Mouse (Mus musculus) Patski (cell line): Measurements from ENCODE around the gene Hnf1a. TPM values are rescaled to one million over a fixed set of nuclear protein-coding genes. Genes with fewer than 3 reads are reported as not detected.

Source experiments
- ATAC-seq: fragments of 100-300 bp; one replicate; pipeline ENCODE4 v1.8.0; 2021
- CTCF ChIA-PET: fragments of 350-600 bp; sonication (Branson Sonifier 250); formaldehyde crosslinking; loops from one replicate; lab custom pipeline; 2022; ENCODE audit warnings: inconsistent platforms; lab: Charles Lee
- POLR2A ChIA-PET: fragments of 350-600 bp; sonication (Branson Sonifier 250); formaldehyde crosslinking; loops from one replicate; lab custom pipeline; 2022; ENCODE audit warnings: antibody characterized with exemption, inconsistent platforms; lab: Charles Lee
- DNase-seq: peaks from one replicate; pipeline ENCODE4 v3.0.0-alpha.2; 2011; ENCODE audit warnings: low read depth, low spot score
- H3K27me3 ChIP-seq: fragments of 371-371 bp; one replicate; pipeline ENCODE4 v1.5.1; 2021
- CTCF ChIP-seq: fragments of 100-300 bp; IDR thresholded peaks from one replicate; pipeline ENCODE4 v1.5.1; 2021
- in situ Hi-C: fragments of 300-500 bp; cut with MboI; formaldehyde crosslinking; loops from 3 replicates; pipeline ENCODE4 v1.11.1; 2018; ENCODE audit warnings: low pct_unique_long_range_greater_than_20kb, mixed read lengths
- polyA plus RNA-seq: library from polyadenylated mRNA; unstranded; gene quantifications from one replicate; pipeline ENCODE4 v1.2.3, GENCODE M21; 2021

The Hnf1a gene
- polyA plus RNA-seq, 1 experiment from 2014 or later: 0.05 TPM

- in situ Hi-C loops: no loop called here
- ATAC-seq: no peak
- ChIA-PET POLR2A (interaction anchor here (0.6 to 1.1 kb wide), 5 partner anchors 12 to 236 kb away, joined by 3 to 5 read pairs (median 3); partner anchors contain the start of gene Mlec), CTCF (interaction anchor here (0.6 to 3.9 kb wide), 13 partner anchors 14 to 301 kb away, joined by 3 to 36 read pairs (median 6); partner anchors contain the start of gene Acads)
- H3K27me3 ChIP-seq: no peaks in the 10 kb centered on the region
- no peak for DNase-seq
- no peak for TF ChIP-seq CTCF
These were observed 9.3 kb upstream of the Hnf1a start for GRCm38 (mm10) chr5:114980122-114980748.

GRCm38 (mm10) chr5:114979250-114980121, 8.6 kb upstream of the Hnf1a start:
- ChIA-PET CTCF (interaction anchor here (0.9 to 3.9 kb wide), 36 partner anchors 11 to 290 kb away, joined by 3 to 36 read pairs (median 6); partner anchors contain the start of genes Acads and Gm10401), POLR2A (interaction anchor here (0.5 to 1.1 kb wide), 6 partner anchors 13 to 293 kb away, joined by 3 to 5 read pairs (median 4); partner anchors contain the start of genes Mlec and Rnf10)
- ATAC-seq (no peak), DNase-seq (no peak)
- in situ Hi-C loops: loop anchor here (5.0 kb wide), 2 partner anchors 98 to 258 kb away; partner anchors contain the start of gene Pop5
- no peaks in the 10 kb centered on the region for H3K27me3 ChIP-seq
- peak; percentile 99 for TF ChIP-seq CTCF

- ChIA-PET CTCF (interaction anchor here (0.9 to 3.9 kb wide), 35 partner anchors 10 to 291 kb away, joined by 3 to 36 read pairs (median 6); partner anchors contain the start of genes Acads and Gm10401), POLR2A (interaction anchor here (0.5 to 0.9 kb wide), 3 partner anchors 18 to 293 kb away, joined by 3 to 4 read pairs (median 4); partner anchors contain the start of gene Rnf10)
- ATAC-seq (no peak), DNase-seq (no peak)
- H3K27me3 ChIP-seq: no peaks in the 10 kb centered on the region
- in situ Hi-C loops: loop anchor here (5.0 kb wide), 2 partner anchors 98 to 258 kb away; partner anchors contain the start of gene Pop5
- no peak for TF ChIP-seq CTCF
These were observed 8.0 kb upstream of the Hnf1a start for GRCm38 (mm10) chr5:114978888-114979249.

- CTCF ChIA-PET: interaction anchor here (0.7 to 3.9 kb wide), 35 partner anchors 10 to 291 kb away, joined by 3 to 36 read pairs (median 6); partner anchors contain the start of genes Acads, Gm10401 and Unc119b
- no peaks in the 10 kb centered on the region for H3K27me3 ChIP-seq
- DNase-seq: no peak
- TF ChIP-seq CTCF: no peak
- ATAC-seq: no peak
- in situ Hi-C loops: loop anchor here (5.0 kb wide), 2 partner anchors 99 to 259 kb away; partner anchors contain the start of gene Pop5
- POLR2A ChIA-PET: interaction anchor here (0.9 kb wide), 1 partner anchor 132 kb away, joined by 4 read pairs; no protein-coding TSS in a partner anchor
These were observed 7.6 kb upstream of the Hnf1a start for GRCm38 (mm10) chr5:114978473-114978872.

GRCm38 (mm10) chr5:114976935-114977334, 6.0 kb upstream of the Hnf1a start:
- CTCF ChIA-PET: interaction anchor here (1.2 to 3.9 kb wide), 3 partner anchors 10 to 142 kb away, joined by 3 to 36 read pairs (median 3); partner anchors contain the start of gene Acads
- POLR2A ChIA-PET: interaction anchor here (1.1 kb wide), 1 partner anchor 29 kb away, joined by 3 read pairs; no protein-coding TSS in a partner anchor
- in situ Hi-C loops: loop anchor here (5.0 kb wide), 2 partner anchors 100 to 260 kb away; partner anchors contain the start of gene Pop5
- no peak for DNase-seq
- no peaks in the 10 kb centered on the region for H3K27me3 ChIP-seq
- no peak for ATAC-seq
- no peak for TF ChIP-seq CTCF

GRCm38 (mm10) chr5:114973131-114973530, 2.2 kb upstream of the Hnf1a start:
- ATAC-seq (no peak), DNase-seq (no peak)
- TF ChIP-seq CTCF: no peak
- CTCF ChIA-PET: no interaction called here
- H3K27me3 ChIP-seq: no peaks in the 10 kb centered on the region
- POLR2A ChIA-PET: no interaction called here
- in situ Hi-C loops: no loop called here

- TF ChIP-seq CTCF: no peak
- in situ Hi-C loops: no loop called here
- no peak for DNase-seq
- no peak for ATAC-seq
- ChIA-PET POLR2A (no interaction called here), CTCF (no interaction called here)
- H3K27me3 ChIP-seq: no peaks in the 10 kb centered on the region
These were observed 1.3 kb upstream of the Hnf1a start for GRCm38 (mm10) chr5:114972201-114972600.

GRCm38 (mm10) chr5:114969609-114970215, 1.2 kb downstream of the Hnf1a start:
- ChIA-PET POLR2A (no interaction called here), CTCF (interaction anchor here (2.2 kb wide), 1 partner anchor 9 kb away, joined by 12 read pairs; no protein-coding TSS in a partner anchor)
- in situ Hi-C loops: no loop called here
- ATAC-seq: no peak
- DNase-seq: no peak
- TF ChIP-seq CTCF: no peak
- no peaks in the 10 kb centered on the region for H3K27me3 ChIP-seq

- ChIA-PET POLR2A (no interaction called here), CTCF (interaction anchor here (2.2 kb wide), 1 partner anchor 9 kb away, joined by 12 read pairs; no protein-coding TSS in a partner anchor)
- in situ Hi-C loops: no loop called here
- TF ChIP-seq CTCF: no peak
- ATAC-seq (no peak), DNase-seq (no peak)
- no peaks in the 10 kb centered on the region for H3K27me3 ChIP-seq
These were observed 1.8 kb downstream of the Hnf1a start for GRCm38 (mm10) chr5:114969064-114969463.
